Mouse (Mus musculus): ENCODE data around the gene Zxdc.

DNA sequence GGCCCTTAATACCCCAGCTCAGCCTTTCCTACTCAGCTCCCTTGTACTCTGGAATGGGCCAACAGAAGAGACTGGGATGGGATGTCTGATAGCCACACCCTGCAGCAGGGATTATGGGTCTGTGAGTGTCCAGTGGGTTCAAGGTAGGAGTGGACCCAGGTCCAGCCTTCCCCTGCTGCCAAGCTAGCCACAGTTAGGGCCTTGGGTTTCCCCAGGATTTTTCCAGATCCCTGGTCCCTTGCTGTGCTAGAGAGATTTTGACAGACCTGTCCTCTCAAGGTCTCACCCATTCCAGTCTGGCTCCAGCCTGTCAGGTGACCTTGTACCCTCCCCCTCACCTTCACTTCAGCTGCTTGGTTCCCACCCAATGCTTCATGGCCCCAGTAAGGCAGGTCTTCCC lies 39.3 kb downstream of the Zxdc start:
- TF ChIP-seq POLR2A (IDR thresholded peaks at IDR 0.05; ENCODE audit: extremely low read depth, insufficient read depth, low read length) (no peak), CTCF (IDR thresholded peaks at IDR 0.05; ENCODE audit: extremely low read depth, insufficient read depth, low read length) (no peak)

Data from cortical plate, adult 2 months (tissue).